Mouse (Mus musculus): ENCODE results near the gene Slc24a2.

DNA sequence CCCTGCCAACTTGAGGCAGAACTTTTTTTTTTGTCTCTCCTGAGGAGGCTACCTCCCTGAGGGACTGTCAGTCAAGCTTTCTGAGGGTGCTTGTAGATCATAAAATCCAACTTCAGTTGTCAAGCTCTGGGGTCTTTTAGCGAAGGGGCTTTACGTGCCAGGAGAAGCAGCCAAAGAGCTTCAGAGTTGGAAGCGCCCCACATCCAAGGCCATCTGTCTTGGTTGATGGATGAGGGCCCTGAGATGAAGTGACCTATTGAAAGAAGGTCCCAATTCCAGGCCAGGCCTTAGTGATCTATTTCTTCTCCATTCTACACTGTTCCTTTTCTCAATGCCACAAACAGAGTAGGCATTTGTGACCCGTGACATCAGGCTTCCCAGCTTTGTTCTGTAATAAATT lies 214.5 kb downstream of the Slc24a2 start:
- TF ChIP-seq CTCF (IDR thresholded peaks at IDR 0.05; ENCODE audit: control insufficient read depth, insufficient read depth, insufficient read length) = no peak
- no peak for TF ChIP-seq CEBPB (IDR thresholded peaks at IDR 0.05; ENCODE audit: low read depth)
